Mouse (Mus musculus): Measurements from ENCODE around the gene Siah1a.

The Siah1a gene

DNA sequence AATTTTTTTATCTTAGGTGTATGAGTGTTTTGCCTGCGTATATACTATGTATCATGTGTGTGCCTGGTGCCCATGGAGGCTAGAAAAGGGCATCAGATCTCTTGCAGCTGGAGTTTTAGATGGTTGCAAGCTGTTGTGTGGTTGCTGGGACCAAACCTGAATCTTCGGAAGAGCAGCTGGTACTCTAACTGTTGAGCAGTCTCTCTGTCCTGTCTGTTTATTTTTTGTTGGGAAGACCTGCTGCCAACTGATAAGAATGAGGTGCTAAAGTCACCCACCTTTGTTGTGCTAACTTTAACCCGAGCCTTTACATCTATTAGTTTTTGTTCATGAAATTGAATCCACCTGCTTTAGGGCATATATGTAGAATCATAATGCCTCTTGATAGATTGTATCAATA, 43.3 kb downstream of the Siah1a start:
- no peak for ATAC-seq (ENCODE audit: low TSS enrichment)

DNA sequence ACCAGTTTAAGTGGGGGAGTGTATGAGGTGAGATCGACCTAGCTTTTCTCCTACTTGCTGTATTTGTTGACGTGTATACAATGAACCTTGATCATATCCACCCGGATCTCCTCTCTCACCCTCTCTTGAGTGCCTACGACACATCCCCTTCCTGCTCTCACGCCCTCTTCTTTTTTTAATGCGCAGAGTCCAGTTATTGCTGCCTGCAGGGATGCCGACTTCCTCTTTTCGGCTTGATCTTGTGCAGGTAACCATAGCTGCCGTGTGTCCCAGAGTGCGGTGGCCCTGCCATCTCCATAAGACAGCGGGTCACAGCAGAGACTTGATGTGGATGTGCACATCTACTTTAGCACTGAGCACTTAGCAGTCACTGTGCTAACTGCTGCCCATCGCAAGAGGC, 46.3 kb downstream of the Siah1a start:
- no peak for ATAC-seq (ENCODE audit: low TSS enrichment)

DNA sequence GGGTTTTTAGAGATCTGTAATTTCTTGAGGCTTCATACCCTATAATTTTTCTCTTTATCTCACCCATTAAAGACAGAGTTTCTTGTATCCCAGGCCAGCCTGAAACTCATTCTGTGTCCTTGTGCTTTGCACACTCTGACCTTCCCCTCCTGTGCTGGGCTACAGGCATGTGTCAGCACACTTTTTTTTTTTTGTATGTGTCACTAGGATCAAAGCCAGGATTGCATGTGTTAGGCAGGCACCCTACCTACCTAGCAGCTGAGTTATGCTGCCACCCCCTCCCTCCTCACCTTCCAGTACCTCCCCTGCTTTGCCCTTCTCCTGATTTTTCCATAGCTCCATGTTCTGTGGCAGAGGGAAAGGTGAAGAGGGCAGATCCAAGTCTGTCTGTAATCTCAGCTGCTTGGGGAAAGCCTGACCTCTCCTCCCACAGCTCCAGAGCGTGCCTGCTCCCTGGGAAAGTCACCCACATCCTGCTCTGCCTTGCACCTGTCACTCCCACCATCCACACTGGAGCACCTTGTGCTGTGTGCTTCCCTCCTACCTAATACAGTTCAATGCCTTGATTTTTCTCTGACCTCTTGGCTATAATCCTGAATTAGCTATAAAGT, 46.8 kb downstream of the Siah1a start:
- ATAC-seq (ENCODE audit: low TSS enrichment): no peak

DNA sequence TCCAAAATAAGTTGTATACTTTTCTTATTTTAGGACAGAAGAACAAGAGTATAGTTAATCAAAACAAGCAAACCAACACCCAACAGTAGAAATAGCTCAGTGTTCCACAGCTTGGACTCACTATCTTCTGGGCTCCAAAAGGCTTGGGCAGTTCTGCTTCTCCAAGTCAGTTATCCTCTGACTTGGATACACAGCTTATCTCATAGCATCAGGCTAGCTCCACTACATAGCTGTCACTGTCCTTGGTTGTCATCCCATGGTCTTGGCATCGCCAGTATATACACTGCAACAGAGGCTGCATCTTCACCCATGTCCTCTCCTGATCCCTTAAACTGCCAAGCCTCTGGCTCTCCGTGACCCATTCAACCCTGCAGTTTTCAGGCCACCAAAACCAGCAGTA, 50.0 kb downstream of the Siah1a start:
- ATAC-seq (ENCODE audit: low TSS enrichment): no peak

DNA sequence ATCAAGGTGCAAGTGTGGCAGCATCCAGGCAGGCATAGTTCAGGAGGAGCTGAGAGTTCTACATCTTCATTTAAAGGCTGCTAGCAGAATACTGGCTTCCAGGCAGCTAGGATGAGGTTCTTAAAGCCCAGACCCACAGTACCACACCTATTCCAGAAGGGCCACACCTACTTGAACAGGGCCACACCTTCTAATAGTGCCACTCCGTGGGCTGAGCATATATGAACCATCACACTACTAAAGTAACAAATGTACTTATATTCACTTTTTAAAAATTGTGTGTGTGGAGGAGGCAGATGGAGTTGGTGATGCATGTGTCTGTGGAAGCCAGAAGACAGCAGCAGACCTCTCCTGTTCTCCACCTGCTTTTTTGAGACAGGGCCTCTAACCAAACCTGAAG, 51.7 kb downstream of the Siah1a start:
- no peak for ATAC-seq (ENCODE audit: low TSS enrichment)

DNA sequence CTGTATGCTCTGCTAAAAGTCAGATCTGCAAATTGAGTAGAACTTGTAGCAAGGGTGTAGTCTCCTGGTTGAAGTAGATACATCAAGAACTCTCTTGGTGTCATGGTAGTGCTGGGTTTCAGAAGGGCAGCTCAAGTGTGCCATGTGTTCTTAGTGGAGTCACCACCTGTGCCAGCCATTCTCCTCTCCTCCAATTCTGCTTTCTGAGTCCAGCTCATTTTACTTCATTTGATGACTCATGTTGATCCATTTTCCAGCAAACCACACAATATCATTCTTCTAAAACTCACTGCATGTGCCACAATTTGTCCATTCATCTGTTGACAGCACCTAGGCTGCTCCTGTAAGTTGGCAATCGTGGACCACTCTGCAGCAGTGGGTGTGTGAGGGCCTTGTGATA, 53.6 kb downstream of the Siah1a start:
- no peak for ATAC-seq (ENCODE audit: low TSS enrichment)

DNA sequence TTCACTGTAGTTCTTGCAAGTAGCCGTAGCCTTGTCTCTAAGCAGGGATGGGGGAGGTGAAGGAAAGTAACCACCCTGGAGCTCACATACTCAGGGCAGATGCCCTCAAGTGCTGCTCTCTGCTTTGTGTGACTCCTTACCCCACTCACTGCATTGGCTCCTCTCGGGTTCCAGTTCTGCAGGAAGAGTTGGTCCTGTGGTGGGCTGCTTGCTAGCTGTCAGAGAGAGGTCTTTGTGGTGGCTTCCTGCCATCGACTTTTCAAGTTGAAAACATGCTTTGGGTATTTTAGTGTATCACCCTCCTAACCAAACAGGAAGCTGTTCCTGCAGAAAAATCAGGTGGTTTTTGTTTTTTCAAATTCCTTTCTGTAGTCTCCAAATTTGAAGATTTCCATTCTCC, 59.1 kb downstream of the Siah1a start:
- no peak for ATAC-seq (ENCODE audit: low TSS enrichment)

All from frontal cortex, adult (tissue).